Comparison of ENCODE assay signal across 31 mouse cellular contexts in the genomic region with DNA sequence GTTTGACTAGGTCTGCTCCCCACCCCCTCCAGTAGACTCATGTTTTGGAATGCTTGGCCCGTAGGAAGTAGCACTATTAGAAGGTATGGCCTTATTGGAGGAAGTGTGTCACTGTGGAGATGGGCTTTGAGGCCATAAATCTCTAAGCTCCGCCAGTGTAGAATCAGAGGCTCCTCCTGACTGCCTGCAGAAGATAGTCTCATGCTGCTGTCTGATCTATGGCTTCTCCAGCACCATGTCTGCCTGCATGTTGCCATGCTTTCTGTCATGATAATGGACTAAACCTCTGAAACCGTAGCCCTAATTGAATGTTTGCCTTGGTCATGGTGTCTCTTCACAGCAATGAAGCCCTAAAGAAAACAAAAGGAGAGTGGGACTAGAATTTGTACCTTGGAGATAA. TPM values are rescaled to one million over a fixed set of nuclear protein-coding genes. Genes with fewer than 3 reads are reported as not detected.
DNase-seq lines count a peak whose midpoint lies in the region; ATAC-seq and TF ChIP-seq lines count a peak whose summit lies in the region.
"Had no signal": no experiment of that assay in that cellular context is flagged by ENCODE, and none has a peak within 500 bp of the region (broad histone marks: within the 10 kb centered on the region; RNA-seq: fewer than 3 reads in every experiment).

No protein-coding gene starts in this region.

- intact Hi-C loops in gastrocnemius, adult 2 months (cut with DNase I), result no loop called here

- WGBS in kidney, embryonic 16.5 days, result 55% methylated on average over 3 of the region's 3 CpGs
- 64% methylated on average over 3 of the region's 3 CpGs for WGBS in kidney, adult 2 months
- 34% methylated on average over 3 of the region's 3 CpGs for WGBS in liver, embryonic 13.5 days (ENCODE audit: insufficient replicate concordance)
- WGBS in intestine, postnatal 0 days, result 46% methylated on average over 3 of the region's 3 CpGs

- H3K4me2 ChIP-seq in kidney, embryonic 16.5 days (replicated peaks; ENCODE audit: low read depth, low read length), result no peak overlapping the region
- no peak overlapping the region for H3K4me2 ChIP-seq in liver, embryonic 13.5 days
- no peak overlapping the region for H3K4me2 ChIP-seq in intestine, postnatal 0 days (replicated peaks; ENCODE audit: low read depth)
- H3K4me2 ChIP-seq: embryonic facial prominence, embryonic 12.5 days; heart, embryonic 13.5 days; hindbrain, embryonic 13.5 days; limb, embryonic 15.5 days; midbrain, embryonic 11.5 days; stomach, embryonic 15.5 days had no signal

- H3K27ac ChIP-seq in gastrocnemius, adult 2 months, result peak overlapping the region; percentile 52; the same call in 1 of the 2 replicates
- H3K27ac ChIP-seq in kidney, embryonic 16.5 days (ENCODE audit: low read length), result 0 out of 2 replicates have a peak overlapping the region, but pooled peaks have one; percentile 3
- no peak overlapping the region for H3K27ac ChIP-seq in kidney, adult 2 months (ENCODE audit: insufficient read depth, low read depth, low read length)
- H3K27ac ChIP-seq in liver, embryonic 13.5 days, result no peak overlapping the region
- peak overlapping the region; percentile 42 for H3K27ac ChIP-seq in cortical plate, adult 2 months (ENCODE audit: insufficient read depth, low read length)
- no peak overlapping the region for H3K27ac ChIP-seq in intestine, postnatal 0 days (ENCODE audit: low read depth, low read length)
- H3K27ac ChIP-seq: embryonic facial prominence, embryonic 12.5 days; heart, embryonic 13.5 days; hindbrain, embryonic 13.5 days; limb, embryonic 10.5 days; limb, embryonic 15.5 days; stomach, embryonic 15.5 days had no signal

- DNase-seq in gastrocnemius, adult 2 months, result no peak
- DNase-seq in gastrocnemius, postnatal 4 days (ENCODE audit: low spot score in 2 of 2), result no peak
- DNase-seq in kidney, adult 2 months, result no peak
- DNase-seq in liver, embryonic 13.5 days, result no peak
- no peak for DNase-seq in liver
- DNase-seq: adrenal gland, postnatal 14 days; cerebellum, adult 11 months; cerebellum, adult 9-10 months; cerebellum, postnatal 36 days; embryo, embryonic 11 days; gastrocnemius, postnatal 25 days; heart, postnatal 4 days; kidney, adult 11 months; kidney, postnatal 14 days; liver, postnatal 0 days; lung, postnatal 4 days; right cerebral cortex, postnatal 25 days; thymus, postnatal 14 days had no signal

- no peak overlapping the region for H3K9ac ChIP-seq in kidney, embryonic 16.5 days (replicated peaks; ENCODE audit: low read length)
- H3K9ac ChIP-seq in liver, embryonic 13.5 days, result no peak overlapping the region
- no peak overlapping the region for H3K9ac ChIP-seq in intestine, postnatal 0 days (ENCODE audit: low read depth, low read length)
- H3K9ac ChIP-seq: embryonic facial prominence, embryonic 12.5 days; heart, embryonic 13.5 days; hindbrain, embryonic 13.5 days; limb, embryonic 15.5 days; liver, postnatal 0 days; stomach, embryonic 15.5 days had no signal

- no peaks in the 10 kb centered on the region for H3K27me3 ChIP-seq in kidney, embryonic 16.5 days (ENCODE audit: insufficient read depth, low read length)
- H3K27me3 ChIP-seq in kidney, adult 2 months (replicated peaks; ENCODE audit: control insufficient read depth, insufficient read depth, low read length), result no peaks in the 10 kb centered on the region
- H3K27me3 ChIP-seq in liver, embryonic 13.5 days, result no peaks in the 10 kb centered on the region
- H3K27me3 ChIP-seq in intestine, postnatal 0 days (replicated peaks; ENCODE audit: control insufficient read depth, insufficient read depth, low read length), result no peaks in the 10 kb centered on the region
- H3K27me3 ChIP-seq: CH12.LX; embryonic facial prominence, embryonic 12.5 days; heart, embryonic 13.5 days; hindbrain, embryonic 13.5 days; limb, embryonic 15.5 days; Patski; stomach, embryonic 15.5 days had no signal

- H3K9me3 ChIP-seq in kidney, embryonic 16.5 days (ENCODE audit: low read length), result no peaks in the 10 kb centered on the region
- no peaks in the 10 kb centered on the region for H3K9me3 ChIP-seq in liver, embryonic 13.5 days (replicated peaks)
- no peaks in the 10 kb centered on the region for H3K9me3 ChIP-seq in intestine, postnatal 0 days (ENCODE audit: control insufficient read depth)
- H3K9me3 ChIP-seq: embryonic facial prominence, embryonic 12.5 days; heart, embryonic 13.5 days; hindbrain, embryonic 13.5 days; limb, embryonic 10.5 days; limb, embryonic 15.5 days; stomach, embryonic 15.5 days had no signal

- no peaks in the 10 kb centered on the region for H3K36me3 ChIP-seq in kidney, embryonic 16.5 days (ENCODE audit: insufficient read depth, low read length)
- H3K36me3 ChIP-seq in kidney, adult 2 months (ENCODE audit: control insufficient read depth, insufficient read depth, low read length), result no peaks in the 10 kb centered on the region
- H3K36me3 ChIP-seq in liver, embryonic 13.5 days, result no peaks in the 10 kb centered on the region
- H3K36me3 ChIP-seq in intestine, postnatal 0 days (ENCODE audit: control insufficient read depth, insufficient read depth), result no peaks in the 10 kb centered on the region
- H3K36me3 ChIP-seq: embryonic facial prominence, embryonic 12.5 days; hindbrain, embryonic 13.5 days; limb, embryonic 15.5 days; stomach, embryonic 15.5 days had no signal

- TF ChIP-seq CTCF in gastrocnemius, adult 2 months (IDR thresholded peaks at IDR 0.05), result no peak
- no peak for TF ChIP-seq CTCF in kidney, adult 2 months (conservative IDR thresholded peaks at IDR 0.05; ENCODE audit: insufficient read depth, insufficient read length, low read depth, low read length)
- no peak for TF ChIP-seq CTCF in cortical plate, adult 2 months (IDR thresholded peaks at IDR 0.05; ENCODE audit: extremely low read depth, insufficient read depth, low read length)
- TF ChIP-seq CTCF in intestine, postnatal 0 days (IDR thresholded peaks at IDR 0.05; ENCODE audit: low read depth), result no peak

- no peak for TF ChIP-seq POLR2A in kidney, adult 2 months (IDR thresholded peaks at IDR 0.05; ENCODE audit: low read depth, low read length)
- TF ChIP-seq POLR2A in cortical plate, adult 2 months (IDR thresholded peaks at IDR 0.05; ENCODE audit: extremely low read depth, insufficient read depth, low read length), result no peak

- H3K4me1 ChIP-seq in kidney, embryonic 16.5 days (ENCODE audit: insufficient read depth, low read length), result peaks cover 15% of the 10 kb centered on the region
- H3K4me1 ChIP-seq in kidney, adult 2 months (ENCODE audit: control insufficient read depth, insufficient read depth, low read length), result no peaks in the 10 kb centered on the region; the same call in 1 of the 2 replicates
- H3K4me1 ChIP-seq in liver, embryonic 13.5 days (replicated peaks), result peaks cover 21% of the 10 kb centered on the region
- peaks cover 4% of the 10 kb centered on the region; the same call in 1 of the 2 replicates for H3K4me1 ChIP-seq in cortical plate, adult 2 months (ENCODE audit: control insufficient read depth, insufficient read depth, low read length)
- H3K4me1 ChIP-seq in intestine, postnatal 0 days (replicated peaks; ENCODE audit: control insufficient read depth, insufficient read depth, low read length), result no peaks in the 10 kb centered on the region

- H3K4me3 ChIP-seq in gastrocnemius, adult 2 months, result no peak overlapping the region
- no peak overlapping the region for H3K4me3 ChIP-seq in kidney, embryonic 16.5 days (ENCODE audit: low read length)
- no peak overlapping the region for H3K4me3 ChIP-seq in kidney, adult 2 months (ENCODE audit: insufficient read depth, low read depth, low read length)
- H3K4me3 ChIP-seq in liver, embryonic 13.5 days (replicated peaks), result no peak overlapping the region
- H3K4me3 ChIP-seq in cortical plate, adult 2 months (ENCODE audit: insufficient read depth, low read length), result no peak overlapping the region
- no peak overlapping the region for H3K4me3 ChIP-seq in intestine, postnatal 0 days (ENCODE audit: low read depth, low read length)
- H3K4me3 ChIP-seq: embryonic facial prominence, embryonic 12.5 days; heart, embryonic 13.5 days; hindbrain, embryonic 13.5 days; limb, embryonic 10.5 days; limb, embryonic 15.5 days; stomach, embryonic 15.5 days had no signal

- ATAC-seq in kidney, embryonic 16.5 days (ENCODE audit: low FRiP score, low TSS enrichment), result no peak
- peak; percentile 59; the same call in 1 of the 2 replicates for ATAC-seq in liver, embryonic 13.5 days (ENCODE audit: low read depth)
- ATAC-seq in intestine, postnatal 0 days, result no peak
- ATAC-seq: forebrain, embryonic 14.5 days; liver, postnatal 0 days; Patski had no signal

RNA-seq across cellular contexts. Expression of a gene that starts 26.7 kb away (rescaled TPM):
- total RNA-seq in gastrocnemius, adult 2 months (2021), result 10 to 100 TPM; 24.3 to 32.1 TPM
- total RNA-seq in gastrocnemius, postnatal 4 days (2021), result 100 to 1,000 TPM; 120 to 131 TPM
- polyA plus RNA-seq in kidney, embryonic 16.5 days (2015; fragmentation: Nextera tagmentation; extraction: Ambion mirVana), result 56.5 and 65.5 TPM in 2 replicates
- 50.0 and 59.9 TPM in 2 replicates for polyA plus RNA-seq in kidney, adult 2 months (2012; rRNA removed)
- 9.9 and 11.2 TPM in 2 replicates for polyA plus RNA-seq in liver, embryonic 13.5 days (2015; fragmentation: Nextera tagmentation; extraction: Ambion mirVana)
- 41.1 and 42.5 TPM in 2 replicates for polyA plus RNA-seq in cortical plate, adult 2 months (2012; rRNA removed)
- polyA plus RNA-seq in intestine, postnatal 0 days (2015; fragmentation: Nextera tagmentation; extraction: Ambion mirVana), result 19.1 and 23.1 TPM in 2 replicates

Comparison
In these comparisons a context has a peak if more than half of its experiments do, and no peak if none do; other contexts are left out.
1. H3K27ac ChIP-seq: peak in gastrocnemius, adult 2 months (single experiment), kidney, embryonic 16.5 days (single experiment) and cortical plate, adult 2 months (single experiment); none in kidney, adult 2 months (single experiment), liver, embryonic 13.5 days (single experiment) and intestine, postnatal 0 days (single experiment).